Mouse (Mus musculus) ovary, postnatal 10 days (tissue): Measurements from ENCODE around the gene Glipr1l3.
A peak's percentile ranks its signal among the peaks of the same experiment; 100 is the strongest.
"Not testable (repeated sequence)": the region's sequence is repeated elsewhere in the genome, so short reads cannot be mapped to it uniquely, and the experiment has no call there.

Source experiments
- DNase-seq: peaks from one replicate; pipeline ENCODE4 v3.0.0; 2022; ENCODE audit warnings: low spot score

Gene Glipr1l3

DNA sequence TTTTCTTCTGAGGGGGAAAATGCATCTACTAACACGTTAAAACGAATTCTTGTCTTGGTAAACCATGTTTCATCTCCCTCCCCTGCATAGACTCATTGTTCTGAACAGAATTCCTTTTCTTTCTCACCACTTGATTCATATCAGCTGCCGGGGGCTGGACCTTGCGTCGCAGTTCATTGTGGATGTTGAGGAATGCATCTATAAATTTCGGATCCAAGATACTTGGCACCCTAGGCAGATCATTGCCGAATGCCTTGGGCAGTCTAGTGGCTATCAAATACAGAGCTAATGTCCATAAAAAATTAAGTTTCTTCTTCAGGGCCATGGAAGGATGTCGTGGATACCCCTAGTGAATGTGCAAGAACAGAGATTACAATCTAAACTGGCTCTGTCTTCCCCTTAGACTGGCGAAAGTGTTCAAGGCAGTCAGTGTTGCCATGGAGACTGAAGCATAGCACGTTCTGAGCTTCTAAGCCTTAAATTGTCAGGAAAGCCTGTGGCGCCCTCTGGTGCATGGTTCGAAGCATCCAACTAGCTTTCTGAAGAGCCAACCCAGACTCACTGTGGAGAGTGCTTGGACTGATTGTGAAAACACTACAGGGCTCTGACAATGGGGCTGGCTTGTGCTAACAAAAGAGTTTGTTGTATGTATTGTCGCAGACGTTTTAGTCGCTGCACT lies at the start of gene Glipr1l3:
Glipr1l3 (minus strand) TSS at position 446 of the 679 bp plus-strand sequence.
- peak; percentile 11 for DNase-seq

DNA sequence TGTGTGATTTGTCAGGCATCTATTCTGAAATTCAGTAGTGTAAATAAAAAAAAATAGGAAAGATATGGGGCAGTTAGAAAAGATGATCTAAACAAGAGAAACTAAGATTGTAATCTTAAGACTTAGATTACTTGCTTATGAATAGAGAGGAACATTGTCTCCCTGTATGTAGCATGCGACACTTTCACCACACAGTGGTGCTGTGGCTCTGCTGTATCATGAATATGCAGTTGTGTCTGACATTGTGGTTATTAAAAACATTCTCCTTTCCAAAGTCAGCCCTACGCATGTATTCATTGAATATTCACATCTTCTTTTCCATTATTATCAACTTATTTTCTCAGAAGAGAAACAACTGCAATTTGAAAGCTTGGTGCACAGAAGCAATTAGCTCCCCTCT lies 43.3 kb upstream of the Glipr1l3 start:
- DNase-seq: no peak

DNA sequence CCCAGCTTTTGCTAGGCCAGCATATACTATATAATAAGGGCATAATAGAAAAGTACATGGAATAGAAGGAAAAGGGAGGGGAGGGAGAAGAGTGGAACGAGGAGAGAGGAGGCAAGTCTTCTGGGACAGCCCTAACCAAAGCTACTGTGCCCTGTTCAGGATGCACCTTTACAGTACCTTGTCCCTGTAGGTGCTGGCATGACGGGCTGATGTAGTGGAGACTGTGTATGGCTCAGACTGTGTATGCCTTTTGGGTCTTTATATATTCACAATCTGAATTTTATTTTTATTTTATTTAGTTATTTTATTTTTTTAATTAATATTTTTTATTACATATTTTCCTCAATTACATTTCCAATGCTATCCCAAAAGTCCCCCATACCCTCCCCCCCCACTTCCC lies 33.8 kb upstream of the Glipr1l3 start:
- DNase-seq: not testable (repeated sequence)

DNA sequence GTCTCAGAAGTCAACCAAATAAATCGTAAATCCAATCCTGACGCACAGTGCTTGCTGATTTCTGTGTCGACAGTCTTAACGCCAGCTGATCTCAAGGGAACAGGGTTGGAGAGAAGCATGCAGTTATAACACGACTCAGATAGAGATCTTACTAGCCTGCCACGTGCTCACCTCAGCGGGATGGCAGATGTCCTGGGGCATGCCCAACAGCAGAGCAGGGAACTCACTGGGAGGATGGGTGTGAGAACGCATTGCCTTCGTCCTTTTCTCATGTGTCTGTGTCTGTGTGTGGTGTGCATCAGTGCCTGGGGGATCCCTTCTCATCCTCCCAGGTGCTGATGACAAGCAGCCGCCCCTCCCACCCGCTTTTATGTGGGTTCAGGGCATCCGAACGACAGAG lies 16.9 kb upstream of the Glipr1l3 start:
- DNase-seq: not testable (repeated sequence)

DNA sequence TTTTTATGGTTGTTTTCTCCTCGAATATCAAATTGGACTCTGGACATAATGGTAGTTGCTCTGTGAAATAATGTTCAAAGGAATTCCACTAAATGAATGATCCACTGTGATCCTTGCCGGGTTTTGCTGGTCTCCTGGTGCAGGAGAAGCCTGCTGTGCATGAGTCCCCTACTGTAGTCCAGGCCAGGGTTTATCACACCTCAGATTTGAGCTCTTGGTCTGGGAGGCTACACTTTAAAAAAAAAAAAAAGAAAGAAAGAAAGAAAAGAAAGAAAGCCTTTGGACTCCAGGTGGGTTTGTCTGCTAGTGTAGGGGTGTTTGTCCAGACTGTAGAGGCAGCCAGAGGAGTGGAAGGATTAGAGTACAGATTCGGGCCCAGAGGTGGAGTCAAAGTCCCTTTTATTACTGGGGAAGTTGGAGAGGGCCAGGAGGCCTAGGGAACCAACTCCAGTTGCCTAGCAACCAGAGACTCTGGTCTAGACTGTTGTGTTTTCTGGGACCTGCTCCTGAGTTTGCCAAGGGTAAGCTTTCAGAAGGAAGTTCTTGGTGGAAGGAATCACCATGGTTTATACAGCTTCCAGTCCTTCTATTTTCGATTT lies 3.1 kb upstream of the Glipr1l3 start, which contains the start of gene Caps2:
Caps2 (plus strand) TSS at position 454 of the 599 bp plus-strand sequence.
- no peak for DNase-seq

DNA sequence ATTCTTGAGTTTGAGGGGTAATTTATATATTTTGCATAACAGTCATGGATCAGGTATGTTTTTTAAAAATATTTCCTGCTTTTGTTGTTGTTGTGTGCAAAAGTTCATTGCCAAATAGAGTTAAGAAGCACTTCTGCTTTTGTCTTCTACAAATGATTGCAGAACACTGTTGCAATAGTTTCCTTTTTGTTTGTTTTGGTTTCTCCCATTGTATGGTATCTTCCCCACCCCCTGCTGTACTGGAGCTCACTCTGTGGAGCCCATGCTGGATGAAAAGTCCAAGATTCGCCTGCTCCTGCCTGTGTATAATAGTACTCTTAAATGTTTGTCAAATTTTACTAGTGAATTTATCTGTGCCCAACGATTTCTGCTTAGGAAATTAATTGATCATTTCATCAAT lies 20.3 kb downstream of the Glipr1l3 start:
- DNase-seq: no peak

DNA sequence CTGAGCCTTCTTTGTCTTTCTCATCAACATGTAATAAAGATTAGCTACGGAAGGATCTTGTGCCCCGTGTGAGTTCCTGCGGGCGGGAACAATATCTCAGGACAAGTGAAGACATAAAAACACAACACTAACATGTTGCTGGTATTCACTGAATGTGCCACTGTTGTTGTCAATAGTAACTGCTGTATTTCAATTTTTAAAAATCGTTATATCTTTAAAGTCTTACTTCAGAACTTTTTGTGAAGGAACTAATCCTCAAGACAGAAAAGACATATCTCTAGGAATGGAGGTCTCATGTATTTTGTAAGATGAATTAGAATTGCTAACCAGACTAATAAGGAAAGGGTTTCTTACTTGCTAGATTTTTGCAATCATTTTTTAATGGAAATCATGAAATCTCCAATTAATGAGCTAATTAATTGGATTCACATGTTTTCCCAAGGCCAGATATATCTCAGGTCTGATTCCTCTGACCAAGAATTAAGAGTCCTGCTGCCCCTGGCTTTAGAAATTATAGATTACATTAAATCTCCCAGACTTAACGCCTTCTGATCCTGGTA lies 21.2 kb downstream of the Glipr1l3 start:
- DNase-seq: no peak

DNA sequence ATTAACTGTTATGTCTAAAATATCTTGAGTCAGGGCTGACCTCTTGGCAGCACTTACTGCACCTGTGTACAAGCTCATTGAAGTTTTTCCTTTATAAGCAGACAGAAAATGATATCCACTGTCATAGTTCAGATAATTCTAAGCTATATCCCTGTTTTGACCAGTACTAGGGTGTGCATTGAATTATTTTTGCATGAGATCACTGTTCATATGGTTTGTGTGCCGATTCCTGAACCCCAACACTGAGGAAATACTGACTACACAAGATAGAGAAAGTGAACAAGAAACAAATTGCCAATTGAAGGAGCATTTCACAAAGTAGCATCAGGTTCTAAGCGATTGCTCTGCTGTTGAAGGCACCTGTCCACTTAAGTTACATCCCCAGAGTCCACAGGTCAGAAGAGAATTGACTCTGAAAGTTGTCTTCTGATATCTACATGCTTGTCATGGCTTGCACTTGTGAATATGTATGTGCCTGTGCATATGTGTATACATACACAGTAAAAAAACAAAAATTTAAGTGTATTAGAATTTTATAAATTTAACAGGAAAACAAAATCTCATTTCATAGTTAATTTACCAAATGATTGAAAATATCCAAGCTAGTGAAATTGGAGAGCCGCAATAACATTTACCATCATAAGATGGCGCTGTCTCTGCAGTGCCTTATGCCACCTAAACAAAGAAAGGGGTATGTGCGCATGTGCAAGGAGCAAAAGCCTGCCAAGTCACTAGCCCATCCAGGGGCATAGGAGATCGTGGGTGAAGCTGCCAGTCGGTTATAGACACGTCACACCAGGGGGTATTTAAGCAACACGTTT lies 21.9 kb downstream of the Glipr1l3 start:
- no peak for DNase-seq

DNA sequence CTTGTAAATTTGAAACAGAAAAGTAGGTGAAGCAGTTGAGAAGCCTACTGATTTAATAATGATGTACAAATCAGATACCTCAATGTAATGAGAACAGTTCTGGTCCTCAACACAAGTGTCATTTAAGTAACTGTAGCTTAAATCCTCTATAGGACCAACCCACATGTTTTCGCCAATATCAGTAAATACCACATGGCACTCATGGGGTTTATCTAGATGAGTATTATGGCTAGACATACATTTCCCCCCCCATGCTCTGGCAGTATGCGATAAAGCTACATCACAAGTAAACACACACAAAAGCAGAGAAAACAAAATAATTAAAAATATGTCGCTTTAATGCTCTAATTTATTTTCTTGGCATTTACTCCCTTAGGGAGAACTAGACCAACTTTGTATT lies 27.9 kb downstream of the Glipr1l3 start:
- no peak for DNase-seq

DNA sequence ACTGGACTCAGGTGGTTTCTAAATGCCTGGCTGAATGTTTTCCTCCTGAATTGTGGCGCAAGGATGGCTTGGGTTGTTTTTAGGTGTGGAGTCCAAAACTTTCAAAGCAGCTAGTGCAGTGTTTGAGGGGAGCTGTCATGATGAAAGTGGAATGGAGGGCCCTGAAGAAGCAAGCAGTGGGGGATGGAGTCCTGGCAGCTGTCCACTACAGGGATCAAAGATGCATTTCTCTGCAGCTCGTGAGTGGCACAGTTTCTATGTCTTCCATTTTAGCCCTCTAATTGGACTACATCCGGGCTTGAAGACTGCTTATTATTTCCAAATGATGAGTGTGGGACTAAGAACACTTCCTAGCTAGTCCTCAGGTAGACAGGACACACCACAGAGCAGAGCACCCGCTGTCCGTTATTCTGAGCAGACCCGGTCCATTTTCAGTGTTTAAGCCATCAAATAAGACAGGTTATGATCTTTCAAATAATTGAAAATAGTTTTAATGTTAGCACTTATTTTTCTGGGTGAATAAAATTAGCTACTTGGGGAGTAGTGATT lies 32.4 kb downstream of the Glipr1l3 start:
- not testable (repeated sequence) for DNase-seq

DNA sequence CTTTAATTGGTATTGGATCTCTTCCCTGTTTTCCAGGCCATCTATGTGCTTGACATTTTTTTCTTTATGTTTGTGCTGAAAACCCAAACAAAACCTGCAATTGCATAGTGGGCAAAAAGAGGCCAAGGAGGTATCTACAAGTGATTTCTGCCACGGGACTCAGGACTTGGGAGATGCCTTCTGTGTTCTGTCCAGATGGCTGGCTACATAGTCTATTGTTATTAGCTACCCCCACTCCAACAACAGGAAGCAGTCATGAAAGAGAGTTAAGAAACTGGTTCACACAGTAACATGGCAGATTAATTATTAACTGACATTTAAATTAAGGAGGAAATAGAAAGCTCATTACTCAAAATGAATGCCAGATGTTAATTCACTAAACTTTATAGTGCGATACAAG lies 35.0 kb downstream of the Glipr1l3 start:
- not testable (repeated sequence) for DNase-seq

DNA sequence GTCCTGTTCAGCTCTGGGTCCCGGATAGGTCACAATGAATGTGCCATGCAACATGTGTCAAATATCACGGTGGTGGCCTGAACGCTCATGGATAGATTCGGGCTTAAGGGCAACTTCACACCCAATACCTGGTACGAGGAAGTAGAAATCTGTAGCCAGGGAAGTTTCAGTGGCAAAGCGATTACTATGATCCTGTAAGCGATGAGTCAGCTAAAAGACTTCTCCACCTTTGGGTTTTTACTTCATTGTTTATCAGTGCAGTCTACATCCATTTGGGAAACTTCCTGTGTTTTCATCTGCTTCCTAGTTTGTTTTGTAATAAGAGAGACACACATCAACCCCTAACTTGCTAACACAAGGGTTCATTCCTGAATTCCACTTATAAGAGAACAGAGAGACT lies 49.7 kb downstream of the Glipr1l3 start:
- no peak for DNase-seq

DNA sequence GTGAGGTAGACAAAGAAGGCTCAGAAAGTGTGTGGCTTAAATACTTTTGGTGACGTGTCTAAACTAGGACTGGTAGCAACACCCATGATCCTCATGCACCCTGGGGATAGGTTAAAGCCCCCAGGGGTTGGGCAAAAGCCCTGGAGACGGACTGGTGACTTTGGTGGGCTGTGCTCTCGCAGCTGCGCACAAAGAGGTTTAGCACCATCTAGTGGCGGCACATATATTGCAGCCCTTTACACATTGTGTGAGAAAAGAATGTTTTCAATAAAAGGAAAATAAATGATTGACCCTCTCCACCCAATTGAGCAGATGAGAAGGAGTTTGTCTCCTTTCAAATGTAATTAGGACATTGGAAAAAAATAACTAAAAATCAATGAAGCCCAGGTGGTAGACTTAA lies 54.3 kb downstream of the Glipr1l3 start:
- peak; percentile 16 for DNase-seq
